Mouse (Mus musculus): ENCODE data around the gene 5031439G07Rik. TPM values are rescaled to one million over a fixed set of nuclear protein-coding genes. Genes with fewer than 3 reads are reported as not detected.

5031439G07Rik gene
- total and polyA plus RNA-seq, 3 experiments, result 19.6 to 61.0 TPM; not detected in 1

- Histone ChIP-seq H3K9ac (ENCODE audit: control insufficient read depth, low read depth, low read length, poor library complexity, severe bottlenecking) (no peak overlapping the region), H3K9me3 (replicated peaks; ENCODE audit: insufficient read depth, low read length) (no peaks in the 10 kb centered on the region), H3K27ac (ENCODE audit: control insufficient read depth, low read depth, low read length) (no peak overlapping the region), H3K4me3 (ENCODE audit: control insufficient read depth in 1 of 2, insufficient read depth in 1 of 2, low read depth in 2 of 2, low read length in 2 of 2) (no peak overlapping the region), H3K79me2 (ENCODE audit: control insufficient read depth, insufficient read depth, low read length, poor library complexity) (no peaks in the 10 kb centered on the region), H3K27me3 (ENCODE audit: control insufficient read depth in 1 of 2, insufficient read depth in 2 of 2, low read length in 2 of 2) (no peaks in the 10 kb centered on the region; a peak in 1 of 4 replicates), H3K36me3 (ENCODE audit: control insufficient read depth in 1 of 2, insufficient read depth in 2 of 2, low read length in 2 of 2) (no peaks in the 10 kb centered on the region), H3K4me1 (ENCODE audit: control insufficient read depth in 1 of 2, insufficient read depth in 2 of 2, low read length in 2 of 2) (no peaks in the 10 kb centered on the region)
- TF ChIP-seq TCF12 (IDR thresholded peaks at IDR 0.05; ENCODE audit: low read depth, low read length) (no peak), MAFK (IDR thresholded peaks at IDR 0.05; ENCODE audit: borderline replicate concordance, low read depth, low read length) (no peak), ZKSCAN1 (IDR thresholded peaks at IDR 0.05; ENCODE audit: low read depth, low read length) (no peak), HCFC1 (IDR thresholded peaks at IDR 0.05; ENCODE audit: low read depth, low read length) (no peak), ELF1 (IDR thresholded peaks at IDR 0.05; ENCODE audit: low read depth, low read length) (no peak)
- no peak for DNase-seq (ENCODE audit: low read depth, low spot score)
These were observed 23.7 kb upstream of the 5031439G07Rik start for GRCm38 (mm10) chr15:85011895-85012661.

DNA sequence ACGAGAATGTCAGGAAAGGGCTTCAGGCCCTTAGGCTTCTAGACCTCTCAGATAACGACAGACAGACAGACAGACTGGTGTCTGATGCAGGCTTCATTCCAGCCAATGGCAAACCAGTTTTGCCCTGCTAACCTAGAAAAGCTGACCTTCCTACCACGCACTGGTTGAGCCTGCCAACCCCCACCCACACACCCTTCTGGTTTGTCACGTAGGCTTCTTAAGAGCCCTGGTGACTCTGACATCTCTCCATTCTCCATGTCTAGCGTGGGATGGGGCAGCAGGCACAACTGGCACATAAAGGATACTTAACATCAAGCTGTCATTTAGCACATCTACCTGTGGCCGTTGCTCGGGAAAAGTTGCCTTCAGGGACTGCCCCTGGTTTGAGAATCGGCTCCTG, 21.3 kb upstream of the 5031439G07Rik start:
- no peak for DNase-seq (ENCODE audit: low read depth, low spot score)
- H3K4me3 ChIP-seq (ENCODE audit: control insufficient read depth in 1 of 2, insufficient read depth in 1 of 2, low read depth in 2 of 2, low read length in 2 of 2), result no peak overlapping the region
- no peaks in the 10 kb centered on the region for H3K9me3 ChIP-seq (replicated peaks; ENCODE audit: insufficient read depth, low read length)
- no peaks in the 10 kb centered on the region; a peak in 1 of 4 replicates for H3K27me3 ChIP-seq (ENCODE audit: control insufficient read depth in 1 of 2, insufficient read depth in 2 of 2, low read length in 2 of 2)
- no peaks in the 10 kb centered on the region for H3K36me3 ChIP-seq (ENCODE audit: control insufficient read depth in 1 of 2, insufficient read depth in 2 of 2, low read length in 2 of 2)
- no peak overlapping the region for H3K9ac ChIP-seq (ENCODE audit: control insufficient read depth, low read depth, low read length, poor library complexity, severe bottlenecking)
- no peak overlapping the region for H3K27ac ChIP-seq (ENCODE audit: control insufficient read depth, low read depth, low read length)
- TF ChIP-seq MEF2A (IDR thresholded peaks at IDR 0.05; ENCODE audit: extremely low read depth, insufficient replicate concordance, low read depth, low read length, poor library complexity, severe bottlenecking), result no peak
- TF ChIP-seq JUND (IDR thresholded peaks at IDR 0.05; ENCODE audit: low read depth, low read length), result no peak
- no peak for TF ChIP-seq POLR2AphosphoS2 (IDR thresholded peaks at IDR 0.05; ENCODE audit: low read length)
- no peak for TF ChIP-seq POLR2A (IDR thresholded peaks at IDR 0.05; ENCODE audit: control insufficient read depth in 1 of 2, insufficient read depth in 1 of 2, low read depth in 1 of 2, low read length in 2 of 2, poor library complexity in 1 of 2)
- no peak for TF ChIP-seq GATA1 (IDR thresholded peaks at IDR 0.05; ENCODE audit: low read depth, low read length)
- no peak for TF ChIP-seq ZC3H11A (IDR thresholded peaks at IDR 0.05; ENCODE audit: low read depth, low read length)
- no peak for TF ChIP-seq UBTF (IDR thresholded peaks at IDR 0.05; ENCODE audit: borderline replicate concordance, insufficient read depth, low read depth, low read length)
- no peak for TF ChIP-seq TCF12 (IDR thresholded peaks at IDR 0.05; ENCODE audit: low read depth, low read length)
- TF ChIP-seq MAFK (IDR thresholded peaks at IDR 0.05; ENCODE audit: borderline replicate concordance, low read depth, low read length), result no peak
- TF ChIP-seq USF1 (IDR thresholded peaks at IDR 0.05; ENCODE audit: low read depth, low read length), result no peak
- no peak for TF ChIP-seq TAL1 (IDR thresholded peaks at IDR 0.05; ENCODE audit: low read length)
- H3K4me1 ChIP-seq (ENCODE audit: control insufficient read depth in 1 of 2, insufficient read depth in 2 of 2, low read length in 2 of 2), result no peaks in the 10 kb centered on the region
- H3K79me2 ChIP-seq (ENCODE audit: control insufficient read depth, insufficient read depth, low read length, poor library complexity), result no peaks in the 10 kb centered on the region

Measured in MEL (cell line).